Mouse (Mus musculus): ENCODE results near the gene Klc3.

The Klc3 gene

DNA sequence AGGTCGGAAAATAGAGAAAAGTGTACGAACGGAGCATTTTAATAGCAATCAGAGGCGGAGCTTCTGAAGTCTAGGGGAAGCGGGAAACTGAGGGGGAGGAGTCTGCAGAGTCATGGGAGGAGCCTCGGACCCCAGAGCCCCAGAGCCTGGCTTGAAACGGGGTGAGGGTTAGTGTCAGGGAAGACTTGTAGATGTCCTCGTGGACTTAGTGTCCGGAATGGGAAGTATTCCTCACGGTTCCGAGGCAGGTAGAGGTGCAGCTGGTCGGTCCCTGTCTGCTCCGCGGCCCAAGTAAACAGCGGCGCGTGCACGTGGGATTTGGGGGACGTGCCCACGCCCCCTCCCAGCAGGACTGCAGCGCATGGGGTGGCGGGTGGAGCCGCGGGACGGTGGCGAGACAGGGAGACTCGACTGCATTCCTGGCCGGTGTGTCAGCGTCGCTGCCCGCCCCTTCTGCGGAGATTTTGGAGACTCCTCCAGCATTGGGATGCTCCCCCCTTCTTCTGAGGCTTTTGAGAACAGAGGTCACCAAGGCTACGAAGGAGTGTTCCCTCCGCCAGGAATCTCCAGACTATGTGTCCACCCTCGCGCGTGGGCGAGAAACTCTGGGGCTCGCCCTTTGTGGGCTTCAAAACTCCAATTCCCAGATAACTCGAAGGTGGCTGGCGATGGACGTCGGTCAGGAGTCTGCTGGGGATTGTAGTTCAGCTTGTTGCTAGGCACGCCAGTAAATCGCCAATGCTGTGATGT lies 43.8 kb downstream of the Klc3 start:
- peak; percentile 47 to 52 for DNase-seq (ENCODE audit: low spot score in 2 of 2)

DNA sequence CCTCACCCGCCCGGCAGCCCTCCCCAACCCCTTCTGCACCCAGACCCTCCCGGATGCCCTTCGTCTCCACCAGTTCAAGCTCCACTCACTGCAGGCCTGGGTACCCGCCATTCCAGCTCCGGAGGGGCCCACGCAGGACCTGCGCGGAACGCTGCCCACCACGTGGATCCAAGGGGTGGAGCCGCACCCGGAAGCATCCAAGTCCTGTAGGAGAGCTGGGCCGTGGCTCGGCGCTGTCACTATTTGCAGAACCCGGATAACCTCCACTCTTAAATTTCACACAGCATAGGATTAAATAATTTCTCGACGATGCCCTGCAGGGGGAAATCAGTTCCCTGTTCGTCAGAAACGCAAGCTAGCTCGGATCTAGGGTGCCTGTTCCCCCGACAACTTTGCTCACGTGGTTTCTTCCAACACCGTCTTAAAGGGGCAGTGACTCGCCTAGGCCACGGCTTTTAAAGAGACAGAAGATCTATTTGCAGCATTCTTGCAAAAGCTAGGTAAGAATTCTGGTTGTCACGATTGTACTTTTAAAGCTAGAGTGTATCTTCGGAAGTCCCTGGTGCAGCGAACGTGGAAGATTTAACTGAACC lies 44.5 kb downstream of the Klc3 start, which contains the start of the genes Cd3eap and Ppp1r13l:
Gene Cd3eap, minus strand, starts transcription at position 185 of the 593 bp plus-strand sequence.
Gene Ppp1r13l, plus strand, starts transcription at position 451 of the 593 bp plus-strand sequence.
- peak; percentile 62 to 72 for DNase-seq (ENCODE audit: low spot score in 2 of 2)

DNA sequence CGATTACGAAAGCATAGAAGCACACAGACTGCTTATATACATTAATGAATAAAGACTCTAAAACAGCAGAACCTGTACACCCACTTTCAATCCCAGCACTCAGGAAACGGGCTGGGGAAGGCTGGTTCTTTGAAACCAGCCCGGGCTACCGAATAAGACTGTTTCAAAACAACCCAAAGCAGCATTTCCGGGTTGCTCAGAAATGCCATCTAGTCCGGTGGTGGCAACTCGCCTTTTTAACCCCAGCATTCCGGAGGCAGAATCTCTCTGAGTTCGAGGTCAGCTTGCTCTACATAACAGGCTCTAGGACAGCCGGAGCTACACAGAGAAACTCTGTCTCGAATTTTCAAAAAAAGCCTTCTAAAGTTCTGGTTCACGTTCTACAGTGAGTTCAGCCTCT lies 45.3 kb downstream of the Klc3 start:
- DNase-seq (ENCODE audit: low spot score in 2 of 2): no peak

DNA sequence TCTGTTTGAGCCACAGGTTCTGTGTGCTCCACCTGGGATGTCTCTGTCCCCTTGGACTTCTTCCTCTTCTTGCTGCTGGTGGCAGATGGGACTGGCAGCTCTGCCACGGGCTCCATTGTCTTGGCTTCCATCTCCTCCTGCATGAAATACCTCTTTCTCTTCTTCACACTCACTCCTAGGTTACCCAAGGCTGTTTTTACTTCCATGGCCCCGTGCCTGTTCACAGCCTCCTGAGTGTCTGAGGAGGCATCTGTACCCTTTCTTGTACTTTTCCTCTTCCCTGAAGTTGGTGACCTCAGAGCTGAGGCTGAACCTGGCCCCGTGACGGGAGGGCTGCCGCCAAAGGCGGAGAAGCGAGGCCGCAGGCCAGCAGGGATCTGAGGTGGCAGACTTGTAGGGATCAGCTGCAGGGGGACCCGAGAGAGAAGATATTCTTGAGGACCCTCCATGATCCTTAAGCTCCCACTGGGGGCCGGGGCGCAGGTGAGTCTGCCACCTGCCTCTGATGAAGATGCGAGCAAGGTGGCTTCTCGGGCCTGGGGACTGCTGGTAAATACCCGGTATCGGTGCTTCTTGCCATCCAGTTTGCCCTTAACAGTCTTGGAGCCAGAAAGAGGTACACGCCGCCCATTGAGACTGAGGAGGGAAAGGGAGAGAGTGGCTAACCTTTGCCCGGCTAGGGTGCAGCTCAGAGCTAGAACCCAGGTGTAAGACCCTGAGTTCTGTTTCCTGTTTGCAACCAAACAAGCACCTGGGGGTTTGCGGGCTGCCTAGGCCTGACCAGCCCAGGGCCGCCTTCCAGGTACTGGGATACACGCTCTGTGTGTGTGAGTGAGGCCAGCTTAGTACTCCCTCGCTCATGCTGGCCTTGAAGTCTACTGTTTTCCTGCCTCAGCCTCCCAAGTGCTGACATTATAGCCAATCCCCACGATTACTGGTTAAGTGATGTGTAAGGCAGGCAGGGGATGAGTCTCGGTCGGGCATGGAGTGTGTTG lies 46.2 kb downstream of the Klc3 start:
- DNase-seq (ENCODE audit: low spot score in 2 of 2): no peak

- no peak for DNase-seq (ENCODE audit: low spot score in 2 of 2)
Measured at GRCm38 (mm10) chr7:19356311-19356710, 47.6 kb downstream of the Klc3 start.

GRCm38 (mm10) chr7:19354991-19355390 lies 48.9 kb downstream of the Klc3 start:
- no peak for DNase-seq (ENCODE audit: low spot score in 2 of 2)

DNA sequence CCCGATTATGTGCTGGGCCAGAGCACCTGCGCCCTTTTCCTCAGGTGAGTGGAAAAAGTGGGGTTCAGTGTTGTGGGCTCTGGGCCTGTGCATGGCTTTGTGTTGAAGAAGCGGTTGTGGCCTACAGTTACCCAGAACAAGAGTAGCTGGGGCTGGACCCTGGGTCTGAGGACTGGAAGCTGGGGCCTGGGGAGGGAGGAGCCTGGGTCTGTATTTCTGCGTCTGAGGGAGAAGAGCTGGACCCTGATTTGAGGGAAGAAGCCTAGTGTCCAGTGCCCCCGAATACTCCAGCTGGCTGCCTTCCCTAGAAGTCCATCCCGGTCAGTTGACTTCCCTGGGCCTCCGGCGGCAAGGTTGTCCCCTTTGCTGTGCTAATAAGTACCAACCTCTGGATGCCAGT lies 53.7 kb downstream of the Klc3 start:
- no peak for DNase-seq (ENCODE audit: low spot score in 2 of 2)

DNA sequence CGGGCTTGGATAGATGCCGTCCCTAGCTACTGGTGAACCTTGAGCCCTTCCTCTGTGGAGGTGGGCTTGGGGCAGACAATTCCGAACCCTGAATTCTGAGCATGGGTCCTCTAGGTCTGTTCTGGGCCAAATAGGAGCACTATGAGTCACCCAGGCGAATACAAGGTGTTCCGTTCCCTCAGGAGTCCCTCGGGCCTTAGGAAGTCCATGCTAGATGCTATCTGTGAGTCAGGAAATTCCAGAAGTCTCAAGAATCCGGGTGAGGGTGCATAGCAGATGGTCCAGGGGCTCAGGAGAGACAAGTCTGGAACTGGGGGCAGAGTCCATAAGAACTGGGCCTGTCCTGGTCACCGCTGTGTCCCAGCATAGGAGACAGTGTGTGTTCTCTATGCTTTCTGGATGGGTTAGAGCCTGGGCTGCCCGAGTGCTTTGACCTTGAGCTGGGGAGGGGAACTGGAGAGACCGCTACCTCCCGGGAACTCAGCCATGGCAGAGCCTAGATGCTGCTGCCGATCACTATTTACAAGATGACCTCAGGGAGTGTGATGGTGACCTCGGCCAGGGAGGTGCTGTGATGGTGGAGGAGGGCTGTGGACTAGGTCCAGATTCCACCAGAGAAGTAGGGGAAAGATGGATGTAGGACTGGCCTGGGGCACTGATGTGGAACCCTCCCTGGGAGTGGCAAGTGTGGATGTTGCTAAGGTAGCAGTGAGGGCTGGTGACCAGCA lies 54.6 kb downstream of the Klc3 start:
- no peak for DNase-seq (ENCODE audit: low spot score in 2 of 2)

GRCm38 (mm10) chr7:19344938-19345471 lies 58.9 kb downstream of the Klc3 start:
- DNase-seq (ENCODE audit: low spot score in 2 of 2): peak; percentile 98
